Mouse (Mus musculus): ENCODE measurements around the gene Mif4gd. TPM values are rescaled to one million over a fixed set of nuclear protein-coding genes. Genes with fewer than 3 reads are reported as not detected.
A peak's percentile ranks its signal among the peaks of the same experiment; 100 is the strongest.

Mif4gd gene
- polyA plus RNA-seq, 1 experiment from 2014 or later, result 57.3 TPM

GRCm38 (mm10) chr11:115603476-115604303, 9.1 kb downstream of the Mif4gd start, which contains the start of the genes Mrps7 and Gga3:
Gene Mrps7, plus strand, starts transcription at chr11:115603925.
Gene Gga3, minus strand, starts transcription at chr11:115604051.
- WGBS, result under 1% methylated on average over 82 of the region's 93 CpGs
- Histone ChIP-seq H3K36me3 (ENCODE audit: insufficient read depth, low read length) (peaks cover 29% of the 10 kb centered on the region), H3K4me1 (replicated peaks; ENCODE audit: insufficient read depth, low read length) (peaks cover 14% of the 10 kb centered on the region), H3K4me2 (ENCODE audit: low read length) (peak within 1 kb of the TSS; percentile 96), H3K9me3 (replicated peaks; ENCODE audit: low read length) (no peaks in the 10 kb centered on the region), H3K9ac (ENCODE audit: low read depth, low read length) (peak within 1 kb of the TSS; percentile 97), H3K27ac (peak within 1 kb of the TSS; percentile 96), H3K4me3 (replicated peaks; ENCODE audit: low read depth, low read length) (peak within 1 kb of the TSS; percentile 98), H3K27me3 (ENCODE audit: insufficient read depth, low read length) (no peaks in the 10 kb centered on the region)
- peak; percentile 97 for ATAC-seq (replicated peaks; ENCODE audit: low FRiP score, low read depth)
- no peak for TF ChIP-seq CTCF (IDR thresholded peaks at IDR 0.05; ENCODE audit: low read depth)
- peak; percentile 95 for DNase-seq (ENCODE audit: low spot score)

GRCm38 (mm10) chr11:115603128-115603475, 9.7 kb downstream of the Mif4gd start:
- WGBS, result 2% methylated on average over 15 of the region's 15 CpGs

GRCm38 (mm10) chr11:115601174-115601573, 11.6 kb downstream of the Mif4gd start:
- Histone ChIP-seq H3K4me2 (ENCODE audit: low read length) (no peak overlapping the region), H3K4me1 (replicated peaks; ENCODE audit: insufficient read depth, low read length) (peaks cover 14% of the 10 kb centered on the region), H3K27me3 (ENCODE audit: insufficient read depth, low read length) (no peaks in the 10 kb centered on the region), H3K4me3 (replicated peaks; ENCODE audit: low read depth, low read length) (no peak overlapping the region), H3K9ac (ENCODE audit: low read depth, low read length) (no peak overlapping the region), H3K36me3 (ENCODE audit: insufficient read depth, low read length) (peaks cover 14% of the 10 kb centered on the region), H3K9me3 (replicated peaks; ENCODE audit: low read length) (no peaks in the 10 kb centered on the region), H3K27ac (no peak overlapping the region)
- 68% methylated on average over 4 of the region's 4 CpGs for WGBS
- no peak for ATAC-seq (replicated peaks; ENCODE audit: low FRiP score, low read depth)
- DNase-seq (ENCODE audit: low spot score), result no peak
- no peak for TF ChIP-seq CTCF (IDR thresholded peaks at IDR 0.05; ENCODE audit: low read depth)

More at GRCm38 (mm10) chr11:115603128-115603475, 9.7 kb downstream of the Mif4gd start:
- TF ChIP-seq CTCF (IDR thresholded peaks at IDR 0.05; ENCODE audit: low read depth), result no peak
- ATAC-seq (replicated peaks; ENCODE audit: low FRiP score, low read depth) (no peak), DNase-seq (ENCODE audit: low spot score) (no peak)
- H3K27me3 ChIP-seq (ENCODE audit: insufficient read depth, low read length), result no peaks in the 10 kb centered on the region
- peak overlapping the region; percentile 96 for H3K4me2 ChIP-seq (ENCODE audit: low read length)
- peak overlapping the region; percentile 97 for H3K9ac ChIP-seq (ENCODE audit: low read depth, low read length)
- peaks cover 14% of the 10 kb centered on the region for H3K4me1 ChIP-seq (replicated peaks; ENCODE audit: insufficient read depth, low read length)
- peak overlapping the region; percentile 96 for H3K27ac ChIP-seq
- H3K4me3 ChIP-seq (replicated peaks; ENCODE audit: low read depth, low read length), result peak overlapping the region; percentile 98
- peaks cover 23% of the 10 kb centered on the region for H3K36me3 ChIP-seq (ENCODE audit: insufficient read depth, low read length)
- H3K9me3 ChIP-seq (replicated peaks; ENCODE audit: low read length), result no peaks in the 10 kb centered on the region

- ATAC-seq (replicated peaks; ENCODE audit: low FRiP score, low read depth) (no peak), DNase-seq (ENCODE audit: low spot score) (no peak)
- Histone ChIP-seq H3K9ac (ENCODE audit: low read depth, low read length) (no peak overlapping the region), H3K4me1 (replicated peaks; ENCODE audit: insufficient read depth, low read length) (peaks cover 14% of the 10 kb centered on the region), H3K9me3 (replicated peaks; ENCODE audit: low read length) (no peaks in the 10 kb centered on the region), H3K36me3 (ENCODE audit: insufficient read depth, low read length) (peaks cover 10% of the 10 kb centered on the region), H3K27me3 (ENCODE audit: insufficient read depth, low read length) (no peaks in the 10 kb centered on the region), H3K4me3 (replicated peaks; ENCODE audit: low read depth, low read length) (no peak overlapping the region), H3K27ac (no peak overlapping the region), H3K4me2 (ENCODE audit: low read length) (no peak overlapping the region)
- WGBS, result 87% methylated on average over 15 of the region's 15 CpGs
- TF ChIP-seq CTCF (IDR thresholded peaks at IDR 0.05; ENCODE audit: low read depth), result no peak
Observed at GRCm38 (mm10) chr11:115600743-115601142, 12.0 kb downstream of the Mif4gd start.

- Histone ChIP-seq H3K4me2 (ENCODE audit: low read length) (no peak overlapping the region), H3K4me1 (replicated peaks; ENCODE audit: insufficient read depth, low read length) (peaks cover 8% of the 10 kb centered on the region), H3K9me3 (replicated peaks; ENCODE audit: low read length) (no peaks in the 10 kb centered on the region), H3K9ac (ENCODE audit: low read depth, low read length) (no peak overlapping the region), H3K27me3 (ENCODE audit: insufficient read depth, low read length) (no peaks in the 10 kb centered on the region), H3K4me3 (replicated peaks; ENCODE audit: low read depth, low read length) (no peak overlapping the region), H3K36me3 (ENCODE audit: insufficient read depth, low read length) (peaks cover 6% of the 10 kb centered on the region), H3K27ac (no peak overlapping the region)
- no peak for TF ChIP-seq CTCF (IDR thresholded peaks at IDR 0.05; ENCODE audit: low read depth)
- ATAC-seq (replicated peaks; ENCODE audit: low FRiP score, low read depth) (no peak), DNase-seq (ENCODE audit: low spot score) (no peak)
- WGBS, result 97% methylated on average over 7 of the region's 7 CpGs
Observed at GRCm38 (mm10) chr11:115599722-115600121, 13.0 kb downstream of the Mif4gd start.

GRCm38 (mm10) chr11:115598309-115598708, 14.5 kb downstream of the Mif4gd start:
- Histone ChIP-seq H3K9ac (ENCODE audit: low read depth, low read length) (no peak overlapping the region), H3K4me1 (replicated peaks; ENCODE audit: insufficient read depth, low read length) (peaks cover 7% of the 10 kb centered on the region), H3K9me3 (replicated peaks; ENCODE audit: low read length) (no peaks in the 10 kb centered on the region), H3K27ac (no peak overlapping the region), H3K36me3 (ENCODE audit: insufficient read depth, low read length) (peaks cover 19% of the 10 kb centered on the region), H3K4me2 (ENCODE audit: low read length) (no peak overlapping the region), H3K27me3 (ENCODE audit: insufficient read depth, low read length) (no peaks in the 10 kb centered on the region), H3K4me3 (replicated peaks; ENCODE audit: low read depth, low read length) (no peak overlapping the region)
- ATAC-seq (replicated peaks; ENCODE audit: low FRiP score, low read depth) (no peak), DNase-seq (ENCODE audit: low spot score) (no peak)
- 93% methylated on average over 4 of the region's 4 CpGs for WGBS
- TF ChIP-seq CTCF (IDR thresholded peaks at IDR 0.05; ENCODE audit: low read depth), result no peak
